Mouse (Mus musculus): ENCODE measurements around the gene Gm10799. TPM values are rescaled to one million over a fixed set of nuclear protein-coding genes. Genes with fewer than 3 reads are reported as not detected.

Gm10799 gene
- total RNA-seq, 2 experiments from 2014 or later, result not detected

Other genes starting within 250 kb of the Gm10799 start
- 10 to 100 TPM; 11.9 to 14.1 TPM for gene Lmo2, start 110.6 kb downstream of the Gm10799 start, total RNA-seq (2021)
- gene Fbxo3, start 40.8 kb downstream of the Gm10799 start, total RNA-seq (2021), result 10 to 100 TPM; 48.8 to 51.2 TPM
- not detected for gene 4931422A03Rik, start 40.2 kb downstream of the Gm10799 start, total RNA-seq (2021)
- gene Gm10912, start 2.7 kb downstream of the Gm10799 start, total RNA-seq (2021), result under 1 TPM in 1 of 2 experiments, not detected in 1; 0.41 TPM
- gene Cd59b, start 1.3 kb upstream of the Gm10799 start, total RNA-seq (2021), result 1 to 10 TPM; 2.1 to 2.2 TPM
- 10 to 100 TPM; 20.7 to 24.7 TPM for gene Cd59a, start 27.3 kb upstream of the Gm10799 start, total RNA-seq (2021)
- gene A930018P22Rik, start 54.2 kb upstream of the Gm10799 start, total RNA-seq (2021), result 1 to 10 TPM; 2.2 to 2.7 TPM